Mouse (Mus musculus) MEL (cell line): ENCODE measurements around the gene Gm13288.
"Not testable (repeated sequence)": the region's sequence is repeated elsewhere in the genome, so short reads cannot be mapped to it uniquely, and the experiment has no call there.

Experiments
- CTCF ChIP-seq, 3 experiments: IDR thresholded peaks in 2 of 3; conservative IDR thresholded peaks in 1 of 3; 2 replicates each; pipeline ENCODE4 v1.5.1; 2011 to 2012; ENCODE audit warnings: low read length in 3 of 3, low read depth in 2 of 3, mild to moderate bottlenecking in 2 of 3, improper control_type of control experiment in 1 of 3, inconsistent platforms in 1 of 3, mixed read lengths in 1 of 3, moderate library complexity in 1 of 3; ENCODE audit not compliant: control insufficient read depth in 1 of 3, insufficient read depth in 1 of 3, poor library complexity in 1 of 3, severe bottlenecking in 1 of 3
- E2F4 ChIP-seq: IDR thresholded peaks from 2 replicates; pipeline ENCODE4 v1.6.1; 2011; ENCODE audit warnings: low read depth, low read length, improper control_type of control experiment, borderline replicate concordance
- GABPA ChIP-seq: IDR thresholded peaks from 2 replicates; pipeline ENCODE4 v1.6.1; 2012; ENCODE audit warnings: low read depth, mild to moderate bottlenecking, inconsistent platforms, low read length, improper control_type of control experiment, moderate library complexity
- MEF2A ChIP-seq: IDR thresholded peaks from 2 replicates; pipeline ENCODE4 v1.6.1; 2014; ENCODE audit warnings: low read depth, mild to moderate bottlenecking, inconsistent platforms, low read length, improper control_type of control experiment; ENCODE audit not compliant: poor library complexity, insufficient replicate concordance, severe bottlenecking; ENCODE audit errors: extremely low read depth
- MXI1 ChIP-seq: IDR thresholded peaks from 2 replicates; pipeline ENCODE4 v1.6.1; 2011; ENCODE audit warnings: mild to moderate bottlenecking, low read depth, low read length, improper control_type of control experiment
- MYC ChIP-seq: IDR thresholded peaks from 2 replicates; pipeline ENCODE4 v1.6.1; 2011; ENCODE audit warnings: low read depth, mild to moderate bottlenecking, low read length, improper control_type of control experiment, moderate library complexity
- SMC3 ChIP-seq: IDR thresholded peaks from 2 replicates; pipeline ENCODE4 v1.6.1; 2011; ENCODE audit warnings: low read depth, low read length, improper control_type of control experiment
- TCF12 ChIP-seq: IDR thresholded peaks from 2 replicates; pipeline ENCODE4 v1.6.1; 2014; ENCODE audit warnings: low read depth, mild to moderate bottlenecking, inconsistent platforms, low read length, improper control_type of control experiment, moderate library complexity
- USF1 ChIP-seq: IDR thresholded peaks from 2 replicates; pipeline ENCODE4 v1.6.1; 2014; ENCODE audit warnings: low read depth, mild to moderate bottlenecking, inconsistent platforms, low read length, improper control_type of control experiment, moderate library complexity
- ZC3H11A ChIP-seq: IDR thresholded peaks from 2 replicates; pipeline ENCODE4 v1.6.1; 2012; ENCODE audit warnings: low read depth, mild to moderate bottlenecking, inconsistent platforms, low read length, improper control_type of control experiment
- ZNF384 ChIP-seq: IDR thresholded peaks from 2 replicates; pipeline ENCODE4 v1.6.1; 2012; ENCODE audit warnings: low read depth, mild to moderate bottlenecking, inconsistent platforms, low read length, improper control_type of control experiment

DNA sequence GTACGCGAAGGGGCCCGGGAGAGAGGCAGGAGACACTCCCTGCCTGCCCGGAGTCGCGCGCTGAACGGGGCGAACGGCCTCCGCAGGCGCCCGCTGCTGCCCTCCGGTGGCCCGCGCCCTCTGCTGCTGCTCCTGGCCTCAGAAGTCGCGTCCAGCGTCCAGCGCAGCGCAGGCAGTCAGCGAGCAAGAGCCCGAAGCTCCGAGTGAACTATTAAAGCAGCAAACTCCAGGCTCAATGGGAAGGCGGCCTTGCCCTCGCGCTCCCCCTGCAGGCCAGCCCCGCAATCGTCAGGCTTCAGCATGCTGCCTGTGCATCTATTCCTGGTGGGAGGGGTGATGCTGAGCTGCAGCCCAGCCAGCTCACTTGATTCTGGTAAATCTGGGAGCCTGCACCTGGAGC lies 25.8 kb upstream of the Gm13288 start, which contains the start of gene Gm13272:
- not testable (repeated sequence) for TF ChIP-seq MXI1; CTCF (IDR thresholded peaks at IDR 0.05 in 2 of 3, conservative IDR thresholded peaks at IDR 0.05 in 1 of 3; ENCODE audit: control insufficient read depth in 1 of 3, insufficient read depth in 1 of 3, low read depth in 2 of 3, low read length in 3 of 3, poor library complexity in 1 of 3, severe bottlenecking in 1 of 3); GABPA; ZNF384; ZC3H11A; MYC; USF1; E2F4; SMC3; MEF2A; TCF12
